Mouse (Mus musculus): ENCODE data around the gene Poc5.

Gene Poc5

DNA sequence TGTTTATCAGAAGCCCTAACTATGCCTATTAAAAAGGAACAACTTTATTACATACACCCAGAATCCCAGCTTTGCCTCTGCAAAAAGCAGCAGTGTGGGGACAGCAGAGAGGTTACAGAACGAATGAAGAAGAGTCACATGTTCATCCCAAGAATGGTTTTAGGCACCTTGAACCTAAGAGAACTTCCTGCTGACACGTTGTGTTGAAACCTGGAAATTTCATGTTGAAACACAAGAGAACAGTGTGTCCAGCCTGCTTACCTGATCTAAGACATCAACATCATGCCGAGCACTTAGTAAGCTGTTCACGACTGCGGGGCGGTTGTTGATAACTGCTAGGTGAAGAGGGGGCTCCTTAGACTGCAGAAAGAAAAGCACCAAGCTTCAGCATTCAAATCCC is 44.9 kb downstream of the Poc5 start:
- no peak for DNase-seq

GRCm38 (mm10) chr13:96433648-96434190 is 45.6 kb downstream of the Poc5 start:
- DNase-seq, result no peak

- no peak for DNase-seq
These were observed 46.8 kb downstream of the Poc5 start for GRCm38 (mm10) chr13:96434899-96435331.

DNA sequence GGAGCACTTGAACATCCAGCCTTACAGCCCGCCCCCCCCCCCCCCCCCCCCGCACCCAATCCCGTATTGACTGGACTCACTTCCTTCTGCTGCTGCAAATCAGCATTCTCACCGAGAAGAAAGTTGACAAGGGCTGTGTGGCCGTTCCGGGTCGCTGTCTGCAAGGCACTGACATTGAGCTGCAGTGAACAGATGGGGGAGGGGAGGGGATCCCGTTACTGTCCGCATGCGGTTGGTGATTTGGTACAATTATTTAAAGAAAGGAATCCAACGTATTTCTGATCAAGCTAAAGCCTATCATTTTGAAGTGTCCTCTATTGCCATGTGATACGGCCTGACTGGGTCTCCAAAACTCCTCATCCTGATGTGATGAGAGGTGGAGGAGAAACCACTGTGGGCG is 47.7 kb downstream of the Poc5 start:
- no peak for DNase-seq

DNA sequence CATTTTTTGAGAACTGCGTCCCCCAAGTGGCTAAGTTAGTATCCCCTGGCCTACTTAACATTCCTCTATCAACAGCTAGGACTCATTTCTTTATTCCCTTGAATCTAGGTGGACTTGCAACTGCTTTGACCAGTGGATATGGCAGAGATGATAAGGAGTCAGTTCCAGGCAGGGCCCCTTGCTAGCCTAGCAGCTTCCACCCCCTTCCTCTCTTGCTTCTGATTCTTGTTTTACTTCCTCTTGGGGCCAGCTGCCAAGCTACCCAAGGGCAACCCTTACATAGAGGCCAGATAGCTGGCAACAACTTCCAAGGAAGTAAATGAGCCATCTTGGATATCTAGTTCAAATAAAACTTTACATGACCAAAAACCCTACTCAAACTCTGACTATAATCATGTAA is 48.8 kb downstream of the Poc5 start:
- no peak for DNase-seq

DNA sequence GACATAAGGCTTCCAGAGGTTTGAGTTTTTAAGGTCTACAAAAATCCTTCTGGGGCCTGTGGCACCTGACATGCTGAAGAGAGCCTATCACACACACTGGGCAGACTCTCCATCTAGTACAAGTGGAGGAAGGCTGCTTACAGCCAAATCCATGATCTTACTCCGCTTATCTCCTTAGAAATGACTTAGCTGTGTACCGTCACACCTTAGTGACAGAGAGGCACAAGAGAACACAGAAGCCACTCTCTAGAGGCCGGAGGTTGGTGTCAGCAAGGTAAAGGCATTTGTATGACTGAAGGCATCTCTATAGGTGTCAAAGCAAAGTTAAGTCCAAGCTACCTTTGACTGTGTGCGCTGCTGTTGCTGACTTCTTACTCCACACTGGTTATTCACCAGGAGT is 52.3 kb downstream of the Poc5 start:
- DNase-seq, result no peak

DNA sequence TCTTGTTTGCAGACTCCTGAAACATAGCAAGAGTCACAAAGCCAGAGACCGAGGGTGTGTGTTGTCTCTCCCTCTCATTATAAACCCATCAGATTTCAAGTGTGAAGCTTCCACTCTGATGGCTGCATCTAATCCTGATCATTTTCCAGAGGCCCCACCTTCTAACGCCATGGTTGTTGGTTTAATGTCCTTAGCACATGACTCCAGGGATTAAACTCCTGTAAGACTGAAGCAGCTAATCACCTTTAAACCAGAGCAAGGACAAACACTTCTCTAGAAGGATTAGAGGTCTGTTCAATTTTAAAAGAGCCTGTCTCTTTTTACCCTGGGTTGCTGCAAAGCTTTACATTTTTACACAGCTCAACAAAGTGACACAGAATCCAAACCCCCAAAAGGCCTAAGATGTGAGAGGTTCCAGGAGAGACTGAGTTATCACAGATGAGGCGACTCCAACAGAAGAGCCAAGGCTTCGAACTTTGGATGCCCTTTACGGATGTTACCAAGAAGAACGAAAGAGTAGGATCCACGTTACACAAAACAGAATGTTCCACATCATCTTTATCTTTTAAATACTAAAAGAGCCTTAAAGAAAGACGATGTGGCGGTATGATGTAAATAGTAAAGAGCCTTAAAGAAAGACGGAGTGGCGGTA is 62.2 kb downstream of the Poc5 start:
- no peak for DNase-seq

DNA sequence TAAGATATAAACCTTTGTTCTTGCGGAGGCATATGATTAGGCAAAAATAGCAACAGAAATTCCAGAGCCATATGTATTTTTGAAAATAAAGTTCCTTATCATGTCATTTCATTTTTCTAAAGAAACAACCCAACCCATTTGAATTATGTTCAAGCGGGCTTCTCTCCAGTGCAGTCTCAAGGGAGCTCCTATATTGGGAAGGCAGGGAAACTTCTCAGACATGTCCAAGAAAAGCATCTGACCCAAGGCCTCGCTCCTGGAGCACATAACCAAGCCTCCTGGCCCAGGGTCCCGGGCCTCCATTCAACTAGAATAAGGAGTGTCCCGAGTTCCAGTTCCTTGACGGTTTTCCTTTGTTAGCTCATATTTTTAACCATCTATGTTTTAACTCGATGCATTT is 62.8 kb downstream of the Poc5 start:
- no peak for DNase-seq

- DNase-seq, result no peak
These were observed 63.5 kb downstream of the Poc5 start for GRCm38 (mm10) chr13:96451386-96452140.

- DNase-seq, result no peak
These were observed 64.5 kb downstream of the Poc5 start for GRCm38 (mm10) chr13:96452621-96453020.

DNA sequence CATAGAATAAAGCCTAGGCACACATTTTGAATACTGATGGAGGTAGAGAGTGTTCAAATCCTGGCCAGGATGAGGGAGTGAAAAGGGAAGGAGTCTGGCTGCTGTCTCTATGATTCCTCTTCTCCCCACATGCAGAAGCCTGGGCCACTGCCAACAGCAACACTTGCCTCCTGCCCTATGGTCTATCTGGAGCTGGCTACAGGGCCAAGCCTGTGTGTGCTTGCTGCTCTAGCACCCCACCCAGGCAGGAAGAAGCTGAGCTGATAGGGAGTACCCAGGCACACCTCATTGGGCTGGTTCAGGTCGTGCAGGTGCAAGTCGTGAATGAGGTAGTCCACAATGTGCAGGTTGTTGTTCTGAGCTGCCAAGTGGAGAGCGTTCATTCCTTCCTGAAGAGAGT is 66.2 kb downstream of the Poc5 start:
- DNase-seq, result no peak

- DNase-seq, result no peak
These were observed 69.5 kb downstream of the Poc5 start for GRCm38 (mm10) chr13:96457566-96457965.

- DNase-seq, result no peak
These were observed 69.9 kb downstream of the Poc5 start for GRCm38 (mm10) chr13:96458018-96458417.

DNA sequence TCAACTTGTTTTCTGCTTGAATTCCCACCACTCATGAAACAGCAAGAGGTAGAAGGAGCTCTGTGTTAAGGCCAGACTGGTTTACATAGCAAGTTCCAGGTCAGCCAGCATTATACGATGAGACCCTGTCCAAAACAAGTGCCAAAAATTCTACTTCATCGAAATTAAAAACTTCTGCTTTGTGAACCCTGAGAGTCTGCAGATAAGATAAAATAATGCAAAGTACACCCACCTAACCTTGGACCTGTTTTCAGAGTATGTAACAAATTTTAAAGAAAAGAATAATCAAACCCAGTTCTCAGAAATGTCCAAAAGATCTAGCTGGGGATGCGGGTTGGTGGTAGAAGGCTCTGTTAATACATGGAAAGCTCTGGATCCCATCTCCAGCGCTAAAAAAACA is 70.5 kb downstream of the Poc5 start:
- no peak for DNase-seq

DNA sequence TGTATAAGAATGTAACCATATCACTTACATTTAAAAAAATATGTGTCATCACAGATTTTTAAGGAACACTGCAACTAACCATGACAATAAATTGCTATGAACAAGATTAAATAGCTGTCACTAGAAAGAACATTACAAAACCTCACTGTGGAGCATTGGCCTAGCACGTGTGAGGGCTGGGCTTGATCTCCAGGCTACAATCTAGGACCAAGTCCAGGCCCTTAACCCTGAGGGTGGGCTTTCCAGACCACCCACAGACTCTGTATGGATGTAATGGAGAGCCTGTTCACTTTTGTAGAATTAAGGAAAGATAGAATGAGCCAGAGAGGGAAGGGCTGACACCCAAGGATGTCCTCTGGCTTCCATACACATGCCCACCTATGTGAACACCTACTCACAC is 74.5 kb downstream of the Poc5 start:
- no peak for DNase-seq

- DNase-seq, result no peak
These were observed 77.2 kb downstream of the Poc5 start for GRCm38 (mm10) chr13:96465315-96465714.

Data from right cerebral cortex, postnatal 25 days (tissue).